Mouse (Mus musculus) erythroblast, adult 5-6 weeks (primary cell): ENCODE results near the gene Fgf10. TPM values are rescaled to one million over a fixed set of nuclear protein-coding genes. Genes with fewer than 3 reads are reported as not detected.

Experiments
- ATAC-seq: replicated peaks from 2 replicates; pipeline ENCODE4 v1.8.0; 2016; ENCODE audit warnings: moderate number of reproducible peaks, mild to moderate bottlenecking, moderate TSS enrichment, inconsistent platforms; ENCODE audit not compliant: poor library complexity, low FRiP score, severe bottlenecking
- total RNA-seq, 2 experiments: library from RNA; stranded (forward) in 1 of 2; stranded (reverse) in 1 of 2; fragments of 150-400 nt in 1 of 2; fragments of 200-764, 138-1000 nt in 1 of 2; gene quantifications; 2 replicates each; pipeline versions ENCODE4 v1.2.3 to v1.2.4; 2015 to 2017; ENCODE audit warnings: low replicate concordance in 2 of 2

Fgf10 gene
- total RNA-seq, 2 experiments from 2014 or later = not detected

DNA sequence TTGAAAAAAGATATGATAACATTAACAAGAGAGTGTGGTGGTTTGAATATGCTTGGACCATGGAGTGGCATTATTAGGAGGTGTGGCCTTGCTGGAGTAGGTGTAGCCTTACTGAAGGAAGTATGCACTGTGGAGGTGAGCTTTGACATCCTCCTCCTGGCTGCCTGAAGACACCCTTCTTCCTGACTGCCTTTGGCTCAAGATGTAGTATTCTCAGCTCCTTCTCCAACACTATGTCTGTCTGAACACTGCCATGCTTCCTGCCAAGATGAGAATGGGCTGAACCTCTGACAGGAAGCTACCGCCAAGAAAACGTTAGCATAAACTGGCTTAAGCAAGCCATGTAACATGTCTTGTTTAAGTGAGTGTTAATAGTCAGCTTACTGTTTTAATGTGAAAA, 153.5 kb downstream of the Fgf10 start:
- ATAC-seq = no peak

DNA sequence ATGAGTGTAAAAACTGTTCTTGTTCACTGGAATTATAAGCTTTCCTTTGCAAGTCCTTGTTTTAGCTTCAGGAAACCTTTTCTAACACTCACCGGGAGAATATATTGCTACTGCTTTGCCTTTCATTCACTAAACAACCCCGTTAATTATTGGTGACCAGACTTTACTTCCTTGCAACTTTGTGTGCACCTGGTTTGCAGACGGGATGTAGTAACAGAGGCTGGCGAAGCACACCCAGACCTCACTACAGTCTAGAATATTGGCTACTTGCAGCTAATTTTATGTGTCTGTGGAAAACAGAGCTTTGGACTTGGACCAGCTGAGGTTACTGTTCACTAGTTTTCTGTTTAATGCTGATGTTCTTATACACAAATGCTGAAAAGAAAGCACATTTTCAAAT, 155.5 kb downstream of the Fgf10 start:
- no peak for ATAC-seq

DNA sequence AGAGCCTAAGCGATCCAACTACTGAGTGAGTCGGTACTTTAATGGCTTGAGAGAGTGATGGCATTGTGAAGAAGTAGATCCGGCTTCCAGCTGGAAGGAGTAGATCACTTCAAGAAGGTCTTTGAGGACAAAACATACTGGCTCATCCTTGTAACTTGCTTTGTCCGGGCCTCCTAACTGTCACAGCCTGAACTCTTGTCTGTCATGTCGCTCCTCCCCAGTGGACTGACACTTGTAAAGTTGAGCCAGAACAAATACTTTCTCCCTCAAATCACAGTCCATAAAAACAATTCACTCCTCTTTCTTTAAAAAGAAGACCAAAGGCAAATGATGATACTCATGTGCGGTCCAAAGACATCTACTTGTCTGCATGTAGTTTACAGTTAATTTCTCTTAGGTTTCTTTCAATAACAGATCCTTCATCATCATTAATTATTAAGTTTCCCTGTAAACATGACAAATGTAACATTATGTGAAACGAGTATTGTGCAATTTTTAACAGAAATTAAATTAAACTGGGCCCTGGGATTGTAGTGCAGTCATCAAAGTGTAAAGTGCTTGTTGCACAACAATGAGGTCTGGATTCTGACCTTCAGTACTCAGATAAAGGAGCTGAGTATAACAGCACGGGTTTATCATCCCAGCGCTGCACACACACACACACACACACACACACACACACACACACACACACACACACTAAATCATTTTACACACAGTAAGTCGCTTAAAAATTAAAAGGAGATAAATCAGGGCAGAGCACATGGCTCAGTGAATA, 159.2 kb downstream of the Fgf10 start:
- ATAC-seq = no peak

DNA sequence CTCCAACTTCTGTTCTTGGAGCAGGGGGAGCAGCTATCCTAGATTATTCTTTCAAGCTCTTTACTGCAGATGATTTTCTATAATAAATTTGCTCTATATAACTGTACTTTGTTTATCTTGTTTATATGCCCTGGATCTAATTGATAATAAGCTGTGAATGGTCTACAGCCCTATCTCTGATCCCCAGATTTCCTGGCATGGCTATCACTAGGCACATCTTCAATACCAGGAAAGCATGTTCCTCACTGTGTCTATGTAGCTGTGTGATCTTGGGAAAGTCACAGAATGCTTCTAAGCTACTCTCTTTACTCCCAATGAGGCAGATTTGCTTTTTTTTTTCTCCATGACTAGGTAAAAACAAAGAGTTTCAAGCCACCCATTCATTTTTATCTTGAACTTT, 164.4 kb downstream of the Fgf10 start:
- ATAC-seq = no peak

DNA sequence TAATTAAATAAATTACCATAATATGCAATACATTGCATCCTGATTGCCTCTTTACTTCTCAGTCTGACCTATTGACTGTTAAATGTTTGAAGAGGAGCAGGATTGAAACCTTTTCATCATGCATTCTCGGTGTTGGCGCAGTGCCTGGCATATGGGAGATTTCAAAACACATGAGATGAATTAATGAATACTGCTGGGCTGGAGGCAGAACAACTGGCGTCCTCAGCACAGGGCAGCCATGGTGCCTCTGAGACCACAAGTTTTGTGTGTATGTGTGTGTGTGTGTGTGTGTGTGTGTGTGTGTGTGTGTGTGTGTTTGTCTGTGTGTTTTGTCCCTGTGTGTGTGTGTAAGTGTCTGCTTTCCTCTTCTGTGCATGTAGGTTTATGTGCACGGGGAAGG, 165.5 kb downstream of the Fgf10 start:
- no peak for ATAC-seq
